ENCODE assay signal across 8 mouse cellular contexts in the genomic region with DNA sequence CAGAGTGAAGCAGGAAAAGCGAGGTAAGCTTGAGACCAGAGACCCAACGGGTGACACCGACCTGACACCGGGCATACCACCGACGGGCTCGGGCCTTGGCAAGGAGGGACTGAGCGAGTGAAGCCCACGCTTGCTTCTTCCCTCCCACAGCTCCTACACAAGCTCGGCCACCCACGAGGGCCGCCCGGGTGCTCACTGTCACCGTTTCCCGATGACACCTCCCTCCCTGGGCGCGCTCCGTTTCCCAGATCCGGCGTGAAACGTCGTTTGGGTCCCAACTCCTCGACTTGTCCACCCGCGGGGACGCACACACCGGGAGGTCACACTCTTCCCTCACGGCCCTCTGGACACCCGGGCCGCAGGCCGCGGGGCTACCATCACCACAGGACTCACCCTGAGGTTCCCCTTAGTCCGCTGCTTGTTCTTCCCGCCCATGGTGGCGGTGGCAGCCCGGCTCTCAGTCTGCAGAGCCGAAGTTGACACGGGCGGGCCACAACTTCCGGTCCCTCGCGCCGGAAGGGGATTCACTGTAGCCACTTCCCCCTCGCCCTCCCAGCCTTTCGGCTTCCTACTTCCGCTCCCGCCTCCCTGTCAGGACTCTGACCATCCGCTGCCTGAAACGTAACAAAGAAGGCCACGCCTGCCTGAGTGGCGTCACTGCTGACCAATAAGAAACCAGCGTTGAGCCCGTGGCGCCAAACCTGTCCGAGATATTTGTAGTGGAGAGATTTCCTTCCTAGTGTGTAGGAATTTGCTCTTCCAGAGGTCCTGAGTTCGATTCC. TPM values are rescaled to one million over a fixed set of nuclear protein-coding genes. Genes with fewer than 3 reads are reported as not detected.
DNase-seq lines count a peak whose midpoint lies in the region; ATAC-seq and TF ChIP-seq lines count a peak whose summit lies in the region.

Gene Ltn1, minus strand, starts transcription at position 580 of the 782 bp plus-strand sequence.

- peak within 1 kb of the TSS; percentile 73 for H3K4me2 ChIP-seq in CH12.LX (ENCODE audit: insufficient read depth, low read depth, poor library complexity, severe bottlenecking)
- peak within 1 kb of the TSS; percentile 74 for H3K4me2 ChIP-seq in forebrain, embryonic 11.5 days (ENCODE audit: low read depth, low read length, severe bottlenecking)
- peak within 1 kb of the TSS; percentile 84 for H3K4me2 ChIP-seq in heart, embryonic 16.5 days (ENCODE audit: low read depth, low read length)
- H3K4me2 ChIP-seq in liver, embryonic 15.5 days, result peak within 1 kb of the TSS; percentile 82
- H3K4me2 ChIP-seq in neural tube, embryonic 12.5 days (replicated peaks), result peak within 1 kb of the TSS; percentile 91

- in situ Hi-C loops in CH12.LX (cut with MboI; ENCODE audit: low pct_ligation_motif_present, low pct_unique_long_range_greater_than_20kb, low sequenced_read_pairs), result no loop called here

- no peak for TF ChIP-seq EP300 in CH12.LX (IDR thresholded peaks at IDR 0.05; ENCODE audit: low read length)

- peaks cover 44% of the 10 kb centered on the region for H3K79me2 ChIP-seq in CH12.LX (replicated peaks; ENCODE audit: control insufficient read depth, extremely low read depth, insufficient read depth, poor library complexity, severe bottlenecking)

- H3K36me3 ChIP-seq in CH12.LX (replicated peaks in 1 of 2; ENCODE audit: control insufficient read depth in 1 of 2, insufficient read depth in 1 of 2, low read length in 1 of 2), result peaks cover 13 to 57% of the 10 kb centered on the region in 2 experiments
- no peaks in the 10 kb centered on the region for H3K36me3 ChIP-seq in forebrain, embryonic 11.5 days (ENCODE audit: control insufficient read depth, insufficient read depth, low read length)
- peaks cover 2% of the 10 kb centered on the region for H3K36me3 ChIP-seq in heart, embryonic 16.5 days (ENCODE audit: control insufficient read depth, insufficient read depth)
- no peaks in the 10 kb centered on the region for H3K36me3 ChIP-seq in liver, embryonic 15.5 days (replicated peaks)
- H3K36me3 ChIP-seq in neural tube, embryonic 12.5 days, result no peaks in the 10 kb centered on the region

- H3K9ac ChIP-seq in CH12.LX (ENCODE audit: insufficient read depth, low read depth), result peak within 1 kb of the TSS; percentile 91
- H3K9ac ChIP-seq in forebrain, embryonic 11.5 days (ENCODE audit: low read length), result peak within 1 kb of the TSS; percentile 79
- H3K9ac ChIP-seq in heart, embryonic 16.5 days (ENCODE audit: low read length), result peak within 1 kb of the TSS; percentile 92
- H3K9ac ChIP-seq in liver, embryonic 15.5 days, result peak within 1 kb of the TSS; percentile 78
- peak within 1 kb of the TSS; percentile 73 for H3K9ac ChIP-seq in neural tube, embryonic 12.5 days

- peaks cover 0 to 34% of the 10 kb centered on the region in 2 experiments; a peak in 2 of 4 replicates for H3K4me1 ChIP-seq in CH12.LX (ENCODE audit: control insufficient read depth in 1 of 2, insufficient read depth in 2 of 2)
- H3K4me1 ChIP-seq in forebrain, embryonic 11.5 days (replicated peaks; ENCODE audit: control insufficient read depth, insufficient read depth, low read length), result no peaks in the 10 kb centered on the region
- peaks cover 7% of the 10 kb centered on the region for H3K4me1 ChIP-seq in heart, embryonic 16.5 days (ENCODE audit: control insufficient read depth, insufficient read depth, low read length)
- H3K4me1 ChIP-seq in liver, embryonic 15.5 days (replicated peaks), result peaks cover 25% of the 10 kb centered on the region
- H3K4me1 ChIP-seq in neural tube, embryonic 12.5 days, result peaks cover 6% of the 10 kb centered on the region

- TF ChIP-seq POLR2A in CH12.LX (IDR thresholded peaks at IDR 0.05; ENCODE audit: low read depth, low read length), result peak; percentile 92

- H3K27me3 ChIP-seq in CH12.LX (replicated peaks), result no peaks in the 10 kb centered on the region
- H3K27me3 ChIP-seq in forebrain, embryonic 11.5 days (ENCODE audit: control insufficient read depth, insufficient read depth, low read length), result no peaks in the 10 kb centered on the region
- H3K27me3 ChIP-seq in heart, embryonic 16.5 days (ENCODE audit: control insufficient read depth, insufficient read depth, low read length), result no peaks in the 10 kb centered on the region
- no peaks in the 10 kb centered on the region for H3K27me3 ChIP-seq in liver, embryonic 15.5 days
- no peaks in the 10 kb centered on the region for H3K27me3 ChIP-seq in neural tube, embryonic 12.5 days (replicated peaks)

- no peaks in the 10 kb centered on the region for H3K9me3 ChIP-seq in CH12.LX (replicated peaks; ENCODE audit: low read length)
- no peaks in the 10 kb centered on the region for H3K9me3 ChIP-seq in forebrain, embryonic 11.5 days (ENCODE audit: control insufficient read depth, low read length)
- no peaks in the 10 kb centered on the region for H3K9me3 ChIP-seq in heart, embryonic 16.5 days (replicated peaks; ENCODE audit: control insufficient read depth, low read length)
- H3K9me3 ChIP-seq in liver, embryonic 15.5 days (replicated peaks), result no peaks in the 10 kb centered on the region
- H3K9me3 ChIP-seq in neural tube, embryonic 12.5 days, result no peaks in the 10 kb centered on the region

- H3K4me3 ChIP-seq in CH12.LX (replicated peaks in 1 of 3; ENCODE audit: low read depth in 2 of 3, low read length in 2 of 3, poor library complexity in 1 of 3), result peak within 1 kb of the TSS; percentile 64 to 99 (median 98)
- H3K4me3 ChIP-seq in forebrain, embryonic 11.5 days (ENCODE audit: low read depth, low read length), result peak within 1 kb of the TSS; percentile 82
- peak within 1 kb of the TSS; percentile 96 for H3K4me3 ChIP-seq in heart, embryonic 16.5 days (ENCODE audit: low read length)
- peak within 1 kb of the TSS; percentile 78 for H3K4me3 ChIP-seq in liver, embryonic 15.5 days (replicated peaks)
- H3K4me3 ChIP-seq in neural tube, embryonic 12.5 days, result peak within 1 kb of the TSS; percentile 71

- no peak for TF ChIP-seq CTCF in CH12.LX (conservative IDR thresholded peaks at IDR 0.05 in 1 of 2, IDR thresholded peaks at IDR 0.05 in 1 of 2; ENCODE audit: low read depth in 2 of 2, low read length in 2 of 2)

- under 1% methylated on average over 56 of the region's 56 CpGs for WGBS in forebrain, embryonic 11.5 days
- WGBS in heart, embryonic 16.5 days, result under 1% methylated on average over 54 of the region's 56 CpGs
- WGBS in liver, embryonic 15.5 days (ENCODE audit: insufficient replicate concordance), result under 1% methylated on average over 56 of the region's 56 CpGs
- WGBS in neural tube, embryonic 12.5 days, result under 1% methylated on average over 56 of the region's 56 CpGs

- dilution Hi-C loops in CH12.LX (cut with MboI; ENCODE audit: extremely low pct_ligation_motif_present, extremely low pct_unique_long_range_greater_than_20kb, low sequenced_read_pairs), result no loop called here

- peak; percentile 99 for ATAC-seq in forebrain, embryonic 11.5 days (replicated peaks; ENCODE audit: low FRiP score)
- ATAC-seq in heart, embryonic 16.5 days (replicated peaks; ENCODE audit: extremely low read depth, insufficient read depth, low FRiP score), result peak; percentile 99
- peak; percentile 99 for ATAC-seq in liver, embryonic 15.5 days (ENCODE audit: insufficient read depth)
- peak; percentile 100 for ATAC-seq in neural tube, embryonic 12.5 days (ENCODE audit: low FRiP score, low read depth)

- DNase-seq in CH12.LX (ENCODE audit: extremely low read depth), result peak; percentile 100
- DNase-seq in c-Kit-positive CD71-positive TER-119-negative erythroid progenitor cells, embryonic 14.5 days (ENCODE audit: low read depth), result peak; percentile 98
- peak; percentile 98 for DNase-seq in forebrain, embryonic 11.5 days (ENCODE audit: low spot score)
- peak; percentile 99 for DNase-seq in kidney, postnatal 36 days
- peak; percentile 99 for DNase-seq in telencephalon, adult 2 months (ENCODE audit: low read depth, low spot score)

- no peak for TF ChIP-seq RAD21 in CH12.LX (IDR thresholded peaks at IDR 0.05; ENCODE audit: low read depth, low read length)

- peak within 1 kb of the TSS; percentile 59 for H3K27ac ChIP-seq in CH12.LX (ENCODE audit: insufficient read depth, low read depth)
- no peak within 1 kb of the TSS for H3K27ac ChIP-seq in forebrain, embryonic 11.5 days (ENCODE audit: low read depth, low read length)
- H3K27ac ChIP-seq in heart, embryonic 16.5 days (ENCODE audit: low read length), result peak within 1 kb of the TSS; percentile 68
- peak within 1 kb of the TSS; percentile 70 for H3K27ac ChIP-seq in liver, embryonic 15.5 days (replicated peaks)
- no peak within 1 kb of the TSS for H3K27ac ChIP-seq in neural tube, embryonic 12.5 days

TF ChIP-seq in CH12.LX, 34 proteins besides CTCF, POLR2A, EP300 and RAD21 (continues in another document):
- TF ChIP-seq PAX5 (IDR thresholded peaks at IDR 0.05; ENCODE audit: low read length), result no peak
- TF ChIP-seq CHD2 (IDR thresholded peaks at IDR 0.05; ENCODE audit: low read length), result peak; percentile 97
- no peak for TF ChIP-seq ZKSCAN1 (IDR thresholded peaks at IDR 0.05; ENCODE audit: borderline replicate concordance, low read depth, low read length)
- 0 out of 2 replicates have a peak, but pooled peaks have one; percentile 12 for TF ChIP-seq NRF1 (IDR thresholded peaks at IDR 0.05; ENCODE audit: low read depth, low read length)
- TF ChIP-seq HCFC1 (IDR thresholded peaks at IDR 0.05; ENCODE audit: low read depth, low read length), result peak; percentile 91
- TF ChIP-seq USF2 (conservative IDR thresholded peaks at IDR 0.05; ENCODE audit: low read depth, low read length), result no peak
- no peak for TF ChIP-seq ZNF384 (IDR thresholded peaks at IDR 0.05; ENCODE audit: low read depth, low read length)
- peak; percentile 100 for TF ChIP-seq ELF1 (IDR thresholded peaks at IDR 0.05; ENCODE audit: low read depth, low read length)
- TF ChIP-seq MEF2A (IDR thresholded peaks at IDR 0.05; ENCODE audit: borderline replicate concordance, low read depth, low read length), result peak; percentile 77; the same call in 1 of the 2 replicates
- no peak; the same call in 1 of the 2 replicates for TF ChIP-seq ZMIZ1 (IDR thresholded peaks at IDR 0.05; ENCODE audit: low read depth, low read length)
- peak; percentile 96 for TF ChIP-seq SIN3A (IDR thresholded peaks at IDR 0.05; ENCODE audit: low read length)
- no peak for TF ChIP-seq CHD1 (IDR thresholded peaks at IDR 0.05; ENCODE audit: low read depth, low read length)
- TF ChIP-seq NELFE (IDR thresholded peaks at IDR 0.05; ENCODE audit: low read depth, low read length), result peak; percentile 93
- 0 out of 2 replicates have a peak, but pooled peaks have one; percentile 14 for TF ChIP-seq JUN (IDR thresholded peaks at IDR 0.05; ENCODE audit: insufficient read depth, low read depth, low read length)

RNA-seq across cellular contexts. Expression of gene Ltn1, which starts in this region (rescaled TPM):
- total RNA-seq in CH12.LX (2012; rRNA removed) (21.5 and 22.8 TPM in 2 replicates), CH12.LX (2014; rRNA removed) (30.8 and 33.0 TPM in 2 replicates)
- 31.8 and 34.6 TPM in 2 replicates for polyA plus RNA-seq in CH12.LX (2012; ENCODE audit: insufficient read length, low read depth)
- 32.8 and 33.2 TPM in 2 replicates for polyA plus RNA-seq in forebrain, embryonic 11.5 days (2014; fragmentation: Nextera tagmentation; extraction: Ambion mirVana)
- 18.2 and 20.0 TPM in 2 replicates for polyA plus RNA-seq in heart, embryonic 16.5 days (2015; fragmentation: Nextera tagmentation; extraction: Ambion mirVana)
- 10.2 TPM in 2 replicates for polyA plus RNA-seq in liver, embryonic 15.5 days (2015; fragmentation: Nextera tagmentation; extraction: Ambion mirVana)
- polyA plus RNA-seq in neural tube, embryonic 12.5 days (2016; fragmentation: Nextera tagmentation; extraction: Ambion mirVana), result 28.7 and 29.5 TPM in 2 replicates

Comparison
In these comparisons a context has a peak if more than half of its experiments do, and no peak if none do; other contexts are left out.
1. H3K27ac ChIP-seq: peak in CH12.LX (single experiment), heart, embryonic 16.5 days (single experiment) and liver, embryonic 15.5 days (single experiment); none in forebrain, embryonic 11.5 days (single experiment) and neural tube, embryonic 12.5 days (single experiment).
2. Peak in every context shown above with its lines, with median percentiles within 50 percentile points of each other: DNase-seq, H3K4me2 ChIP-seq, H3K4me3 ChIP-seq, H3K9ac ChIP-seq and ATAC-seq.